Mouse (Mus musculus) kidney, adult 2 months (tissue): ENCODE data around the gene Wdr37. TPM values are rescaled to one million over a fixed set of nuclear protein-coding genes. Genes with fewer than 3 reads are reported as not detected.
A peak's percentile ranks its signal among the peaks of the same experiment; 100 is the strongest.

Source experiments
- DNase-seq: peaks from one replicate; pipeline ENCODE4 v3.0.0; 2021
- H3K27ac ChIP-seq: fragments of 200-500 bp; 2 replicates; pipeline ENCODE4 v1.5.1; 2012; ENCODE audit warnings: low read depth, low read length, control low read depth, inconsistent platforms; ENCODE audit not compliant: insufficient read depth
- H3K27me3 ChIP-seq: fragments of 200-500 bp; replicated peaks from 2 replicates; pipeline ENCODE4 v1.6.1; 2012; ENCODE audit warnings: mild to moderate bottlenecking, moderate library complexity, low read length, inconsistent platforms; ENCODE audit not compliant: control insufficient read depth, insufficient read depth
- H3K36me3 ChIP-seq: fragments of 200-500 bp; 2 replicates; pipeline ENCODE4 v1.6.1; 2012; ENCODE audit warnings: mild to moderate bottlenecking, moderate library complexity, low read length, inconsistent platforms; ENCODE audit not compliant: control insufficient read depth, insufficient read depth
- H3K4me1 ChIP-seq: fragments of 200-500 bp; 2 replicates; pipeline ENCODE4 v1.6.1; 2011; ENCODE audit warnings: low read length; ENCODE audit not compliant: control insufficient read depth, insufficient read depth
- H3K4me3 ChIP-seq: fragments of 200-500 bp; 2 replicates; pipeline ENCODE4 v1.5.1; 2011; ENCODE audit warnings: mild to moderate bottlenecking, low read depth, low read length, control low read depth; ENCODE audit not compliant: insufficient read depth
- CTCF ChIP-seq: fragments of 200-500 bp; conservative IDR thresholded peaks from 2 replicates; pipeline ENCODE4 v1.5.1; 2011; ENCODE audit warnings: low read depth, mild to moderate bottlenecking, control low read depth, low read length, moderate library complexity, mixed read lengths; ENCODE audit not compliant: insufficient read depth, insufficient read length
- POLR2A ChIP-seq: fragments of 200-500 bp; IDR thresholded peaks from one replicate; pipeline ENCODE4 v1.6.1; 2011; ENCODE audit warnings: low read depth, low read length, control low read depth
- WGBS: fragments of 180-500 bp; shearing (Covaris S2); methylation state at CpG from one replicate; pipeline ENCODE4 v1.1.7; 2018; 5-methylcytosine and 5-hydroxymethylcytosine counted together
- polyA plus RNA-seq: library from polyadenylated mRNA; depleted of rRNA; stranded (reverse); fragments of >200 nt; gene quantifications from 2 replicates; pipeline ENCODE4 v1.2.3, GENCODE M21; 2012

Gene Wdr37
- polyA plus RNA-seq, 1 experiment: 9.9 TPM

DNA sequence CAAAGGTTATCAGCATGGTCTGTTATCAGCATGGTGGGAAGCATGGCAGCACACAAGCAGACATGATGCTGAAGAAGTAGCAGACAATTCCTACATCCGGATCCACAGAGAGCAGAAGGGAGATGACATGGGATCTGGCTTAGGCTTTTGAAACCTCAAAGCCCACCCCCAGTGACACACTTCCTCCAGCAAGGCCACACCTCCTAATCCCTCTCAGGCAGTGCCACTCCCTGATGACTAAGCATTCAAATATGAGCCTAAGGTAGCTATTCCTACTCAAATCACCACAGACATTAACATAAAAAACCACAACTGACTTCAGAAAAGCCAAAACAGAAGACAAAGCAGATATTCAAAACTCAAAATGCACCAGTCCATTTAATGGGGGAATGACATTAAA, 42.8 kb downstream of the Wdr37 start:
- Histone ChIP-seq H3K27me3 (no peaks in the 10 kb centered on the region), H3K27ac (no peak overlapping the region), H3K36me3 (peaks cover 5% of the 10 kb centered on the region), H3K4me3 (no peak overlapping the region), H3K4me1 (no peaks in the 10 kb centered on the region)
- no peak for DNase-seq
- WGBS: 92% methylated on average over 1 of the region's 1 CpGs
- TF ChIP-seq CTCF (no peak), POLR2A (no peak)

DNA sequence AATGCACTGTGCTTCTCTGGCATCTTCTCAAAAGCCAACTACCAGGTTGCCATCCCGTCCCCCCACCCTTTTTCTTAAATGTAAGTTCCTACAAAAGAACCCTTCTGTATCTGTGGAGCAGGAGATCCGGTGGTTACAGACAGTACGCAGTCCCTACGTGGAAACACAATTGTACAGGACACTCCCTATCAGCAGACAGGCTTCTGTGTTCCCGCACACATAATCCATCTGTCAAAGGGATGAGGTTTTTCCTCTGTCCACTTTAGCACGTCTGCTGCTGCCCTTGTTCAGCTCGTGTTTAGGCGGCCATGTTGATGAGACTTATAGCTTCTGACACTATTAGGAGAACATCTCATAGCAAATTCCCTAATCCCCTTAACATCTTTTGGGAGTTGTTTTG, 48.2 kb downstream of the Wdr37 start:
- Histone ChIP-seq H3K4me1 (peaks cover 6% of the 10 kb centered on the region; the same call in 1 of the 2 replicates), H3K36me3 (peaks cover 10% of the 10 kb centered on the region), H3K4me3 (no peak overlapping the region), H3K27ac (no peak overlapping the region), H3K27me3 (no peaks in the 10 kb centered on the region)
- no peak for TF ChIP-seq CTCF
- TF ChIP-seq POLR2A: no peak
- 83% methylated on average over 8 of the region's 8 CpGs for WGBS
- no peak for DNase-seq

DNA sequence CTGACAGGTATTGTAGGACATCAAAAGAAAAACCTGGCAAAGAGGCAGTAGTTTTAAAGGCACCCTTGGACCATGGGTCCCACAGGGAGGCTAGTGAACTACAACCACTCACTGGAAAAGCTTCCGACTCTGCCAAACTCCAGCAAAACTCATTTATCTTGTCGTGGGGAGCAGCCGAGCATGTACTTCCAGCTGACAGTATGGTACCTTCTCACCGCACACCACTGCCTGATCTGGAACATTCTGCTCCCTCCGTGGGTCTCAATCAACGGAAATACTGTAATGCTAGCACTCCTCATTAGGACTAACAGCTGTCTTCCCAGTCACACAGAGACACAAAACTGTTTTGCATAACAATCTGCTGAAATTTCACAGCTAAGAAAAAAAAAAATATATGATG, 48.6 kb downstream of the Wdr37 start:
- H3K4me1 ChIP-seq: peaks cover 6% of the 10 kb centered on the region; the same call in 1 of the 2 replicates
- WGBS: 27% methylated on average over 6 of the region's 6 CpGs
- H3K27me3 ChIP-seq: no peaks in the 10 kb centered on the region
- peaks cover 8% of the 10 kb centered on the region for H3K36me3 ChIP-seq
- H3K27ac ChIP-seq: no peak overlapping the region
- TF ChIP-seq CTCF (no peak), POLR2A (no peak)
- peak; percentile 67 for DNase-seq
- no peak overlapping the region for H3K4me3 ChIP-seq

DNA sequence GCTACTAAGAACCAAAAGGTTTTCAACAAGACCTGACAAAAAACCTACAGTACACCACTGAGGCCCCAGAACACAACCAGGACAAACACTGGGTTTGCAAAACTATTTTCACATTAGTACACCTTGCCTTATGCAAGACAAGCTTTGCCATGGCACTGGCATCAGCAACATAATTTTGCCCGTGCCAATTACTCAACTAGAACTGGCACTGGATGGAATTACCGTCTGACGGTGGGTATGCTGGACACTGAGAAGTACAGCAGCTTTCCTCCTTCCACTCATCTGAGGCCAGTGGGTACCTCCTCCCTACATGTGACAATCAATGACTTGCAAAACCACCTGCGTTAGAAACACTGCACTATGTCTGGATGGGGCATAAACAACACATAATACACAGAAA, 49.5 kb downstream of the Wdr37 start:
- Histone ChIP-seq H3K27ac (no peak overlapping the region), H3K4me1 (peaks cover 6% of the 10 kb centered on the region; the same call in 1 of the 2 replicates), H3K4me3 (no peak overlapping the region), H3K36me3 (peaks cover 8% of the 10 kb centered on the region), H3K27me3 (no peaks in the 10 kb centered on the region)
- no peak for DNase-seq
- TF ChIP-seq POLR2A (no peak), CTCF (no peak)
- 58% methylated on average over 4 of the region's 4 CpGs for WGBS

DNA sequence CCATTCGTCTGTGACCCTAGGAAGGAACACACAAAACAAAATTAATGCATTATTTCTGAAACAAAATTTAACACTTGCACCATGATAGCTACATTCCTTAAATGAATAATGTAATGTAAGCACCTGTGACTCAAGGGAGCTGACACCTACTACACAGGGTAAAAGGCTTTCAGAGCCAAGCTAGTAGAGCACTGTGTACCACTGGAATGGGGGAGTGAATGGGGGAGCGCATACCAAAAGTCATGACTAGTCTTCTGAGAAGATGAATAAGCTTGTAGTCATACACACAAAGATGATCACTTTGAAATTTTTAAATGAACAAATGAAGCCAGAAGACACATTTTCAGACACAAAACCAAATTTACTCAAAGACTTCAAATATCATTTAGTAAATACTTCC, 65.8 kb downstream of the Wdr37 start:
- DNase-seq: no peak
- no peak overlapping the region for H3K27ac ChIP-seq
- H3K4me3 ChIP-seq: no peak overlapping the region
- H3K36me3 ChIP-seq: peaks cover 6% of the 10 kb centered on the region
- TF ChIP-seq POLR2A (no peak), CTCF (no peak)
- no peaks in the 10 kb centered on the region for H3K27me3 ChIP-seq
- 95% methylated on average over 2 of the region's 2 CpGs for WGBS
- H3K4me1 ChIP-seq: no peaks in the 10 kb centered on the region

DNA sequence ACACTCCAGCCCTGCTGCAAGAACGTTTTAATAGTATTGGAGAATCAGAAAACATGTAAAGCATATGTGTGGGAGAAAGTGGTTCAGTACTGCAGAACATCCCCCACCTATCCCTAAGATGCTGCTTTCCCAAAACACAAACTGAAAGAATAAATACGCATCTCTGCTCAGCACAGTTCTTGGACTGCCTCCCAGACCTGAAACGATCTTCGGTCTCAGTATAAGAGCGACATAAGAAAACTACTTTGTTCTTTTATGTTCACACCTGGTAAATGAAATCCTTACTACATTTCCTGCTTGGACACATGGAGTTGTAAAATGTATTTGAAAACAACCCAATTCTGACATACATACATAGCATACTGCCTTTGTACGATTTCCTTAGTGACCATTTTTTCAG, 71.1 kb downstream of the Wdr37 start:
- peaks cover 3% of the 10 kb centered on the region for H3K36me3 ChIP-seq
- no peaks in the 10 kb centered on the region for H3K27me3 ChIP-seq
- TF ChIP-seq CTCF (no peak), POLR2A (no peak)
- H3K4me1 ChIP-seq: no peaks in the 10 kb centered on the region
- no peak for DNase-seq
- H3K27ac ChIP-seq: no peak overlapping the region
- 65% methylated on average over 6 of the region's 6 CpGs for WGBS
- no peak overlapping the region for H3K4me3 ChIP-seq

DNA sequence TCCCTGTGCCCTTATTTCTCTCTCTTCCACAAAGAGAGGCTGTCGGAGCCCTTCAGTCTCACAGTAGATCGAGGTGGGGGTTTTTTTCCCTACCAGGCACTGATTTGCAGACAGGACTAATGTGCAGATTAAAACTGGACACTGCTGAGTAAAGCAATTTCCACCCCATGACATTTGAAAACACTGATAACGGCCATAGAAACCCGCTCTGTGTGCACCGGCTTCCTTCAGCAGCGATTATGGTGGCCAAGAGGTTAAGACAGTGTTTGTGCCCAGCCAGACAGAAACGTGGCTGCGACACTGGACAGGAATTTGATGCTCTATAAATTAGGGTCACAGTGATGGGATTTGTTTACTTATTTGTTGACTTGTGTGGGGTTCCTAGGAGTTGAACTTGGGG, 78.5 kb downstream of the Wdr37 start:
- 64% methylated on average over 8 of the region's 8 CpGs for WGBS
- Histone ChIP-seq H3K27me3 (no peaks in the 10 kb centered on the region), H3K27ac (no peak overlapping the region), H3K4me1 (no peaks in the 10 kb centered on the region), H3K36me3 (no peaks in the 10 kb centered on the region), H3K4me3 (no peak overlapping the region)
- no peak for DNase-seq
- no peak for TF ChIP-seq CTCF
- TF ChIP-seq POLR2A: no peak

DNA sequence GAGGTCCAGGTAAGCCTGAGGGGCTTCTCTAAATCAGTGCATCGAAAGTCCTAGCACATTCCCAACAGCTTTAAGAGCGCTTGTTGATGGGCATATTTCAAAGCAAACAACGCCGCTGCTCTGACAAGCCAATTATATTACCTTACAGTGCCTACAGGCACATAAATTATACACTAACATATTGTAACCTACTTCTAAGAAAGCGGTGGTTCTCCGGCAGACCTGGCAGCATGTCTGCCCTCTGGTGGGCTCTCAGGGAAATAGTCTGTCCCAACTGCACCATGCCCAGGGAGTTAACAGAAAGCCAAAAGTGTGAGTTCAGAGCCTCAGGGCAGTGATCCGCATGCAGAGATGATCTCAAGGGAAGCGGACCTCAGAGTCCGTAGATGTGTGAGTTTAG, 86.5 kb downstream of the Wdr37 start:
- WGBS: 18% methylated on average over 9 of the region's 9 CpGs
- Histone ChIP-seq H3K4me3 (no peak overlapping the region), H3K27me3 (no peaks in the 10 kb centered on the region), H3K4me1 (no peaks in the 10 kb centered on the region), H3K36me3 (no peaks in the 10 kb centered on the region), H3K27ac (no peak overlapping the region)
- DNase-seq: peak; percentile 48
- TF ChIP-seq CTCF: peak; percentile 76
- no peak for TF ChIP-seq POLR2A
